Mouse (Mus musculus) lung, postnatal 0 days (tissue): ENCODE measurements around the gene Hist1h4a. TPM values are rescaled to one million over a fixed set of nuclear protein-coding genes. Genes with fewer than 3 reads are reported as not detected.
A peak's percentile ranks its signal among the peaks of the same experiment; 100 is the strongest.

Experiments
- ATAC-seq: fragments of 200-750 bp; cut with Nextera tagmentation; 2 replicates; pipeline ENCODE4 v1.8.0; 2017; ENCODE audit warnings: moderate library complexity
- DNase-seq: peaks from one replicate; pipeline ENCODE4 v3.0.0-alpha.2; 2016; ENCODE audit warnings: low spot score
- H3K27ac ChIP-seq: fragments of 300-500 bp; sonication (generic); 2 replicates; pipeline ENCODE4 v1.5.1; 2014; ENCODE audit warnings: antibody characterized with exemption, mild to moderate bottlenecking, low read length, mixed read lengths
- H3K27me3 ChIP-seq: fragments of 300-500 bp; sonication (generic); replicated peaks from 2 replicates; pipeline ENCODE4 v1.6.1; 2014; ENCODE audit warnings: low read length, mixed read lengths; ENCODE audit not compliant: insufficient read depth
- H3K36me3 ChIP-seq: fragments of 300-500 bp; sonication (generic); 2 replicates; pipeline ENCODE4 v1.6.1; 2014; ENCODE audit warnings: low read length, mixed read lengths; ENCODE audit not compliant: insufficient read depth
- H3K4me1 ChIP-seq: fragments of 300-500 bp; sonication (generic); 2 replicates; pipeline ENCODE4 v1.6.1; 2014; ENCODE audit warnings: antibody characterized with exemption, low read depth, low read length, mixed read lengths; ENCODE audit not compliant: insufficient read depth
- H3K4me2 ChIP-seq: fragments of 300-500 bp; sonication (generic); replicated peaks from 2 replicates; pipeline ENCODE4 v1.6.1; 2014; ENCODE audit warnings: low read depth, mild to moderate bottlenecking, low read length, moderate library complexity, mixed read lengths
- H3K4me3 ChIP-seq: fragments of 300-500 bp; sonication (generic); 2 replicates; pipeline ENCODE4 v1.5.1; 2014; ENCODE audit warnings: low read depth, low read length
- H3K9ac ChIP-seq: fragments of 300-500 bp; sonication (generic); replicated peaks from 2 replicates; pipeline ENCODE4 v1.6.1; 2014; ENCODE audit warnings: low read depth, mild to moderate bottlenecking
- H3K9me3 ChIP-seq: fragments of 300-500 bp; sonication (generic); 2 replicates; pipeline ENCODE4 v1.6.1; 2016; ENCODE audit warnings: low read length, mixed read lengths
- CTCF ChIP-seq: IDR thresholded peaks from 2 replicates; pipeline ENCODE4 v1.5.1; 2016; ENCODE audit warnings: antibody characterized with exemption, mild to moderate bottlenecking
- EP300 ChIP-seq: IDR thresholded peaks from 2 replicates; pipeline ENCODE4 v1.6.1; 2016; ENCODE audit warnings: antibody characterized with exemption, mild to moderate bottlenecking, control low read depth
- WGBS: fragments of 180-500 bp; shearing (Covaris S2); extraction: QIAGEN DNeasy Blood & Tissue Kit; methylation state at CpG from one replicate; pipeline ENCODE4 v1.1.7; 2014; 5-methylcytosine and 5-hydroxymethylcytosine counted together
- polyA plus RNA-seq: library from polyadenylated mRNA; unstranded; fragments of >200 nt; fragmentation: Nextera tagmentation; extraction: Ambion mirVana; gene quantifications from 2 replicates; pipeline ENCODE4 v1.2.1, GENCODE M21; 2015

Hist1h4a gene
- polyA plus RNA-seq, 1 experiment from 2014 or later, result 0.26 TPM

- Histone ChIP-seq H3K9me3 (no peaks in the 10 kb centered on the region), H3K4me1 (peaks cover 12% of the 10 kb centered on the region), H3K36me3 (no peaks in the 10 kb centered on the region), H3K4me3 (no peak overlapping the region), H3K27ac (no peak overlapping the region), H3K4me2 (no peak overlapping the region; the same call in 1 of the 2 replicates), H3K27me3 (no peaks in the 10 kb centered on the region), H3K9ac (no peak overlapping the region)
- DNase-seq, result no peak
- WGBS, result 50% methylated on average over 1 of the region's 1 CpGs
- no peak for TF ChIP-seq EP300
- ATAC-seq, result no peak
Observed at GRCm38 (mm10) chr13:23759916-23760239, 1.2 kb downstream of the Hist1h4a start.

GRCm38 (mm10) chr13:23759251-23759771 is 1.7 kb downstream of the Hist1h4a start:
- TF ChIP-seq CTCF, result no peak
- no peak for TF ChIP-seq EP300
- H3K4me2 ChIP-seq, result no peak overlapping the region
- no peaks in the 10 kb centered on the region for H3K36me3 ChIP-seq
- H3K9ac ChIP-seq, result no peak overlapping the region
- ATAC-seq (no peak), DNase-seq (no peak)
- peaks cover 10% of the 10 kb centered on the region for H3K4me1 ChIP-seq
- no peak overlapping the region for H3K27ac ChIP-seq
- H3K9me3 ChIP-seq, result no peaks in the 10 kb centered on the region
- no peak overlapping the region for H3K4me3 ChIP-seq
- WGBS, result 85% methylated on average over 3 of the region's 3 CpGs
- H3K27me3 ChIP-seq, result no peaks in the 10 kb centered on the region

- peak; percentile 4 for DNase-seq
- TF ChIP-seq EP300 (no peak), CTCF (no peak)
- Histone ChIP-seq H3K4me3 (no peak overlapping the region), H3K4me2 (no peak overlapping the region), H3K4me1 (peaks cover 4% of the 10 kb centered on the region; the same call in 1 of the 2 replicates), H3K9me3 (no peaks in the 10 kb centered on the region), H3K27ac (peak overlapping the region; percentile 85; the same call in 1 of the 2 replicates), H3K27me3 (no peaks in the 10 kb centered on the region), H3K9ac (no peak overlapping the region), H3K36me3 (no peaks in the 10 kb centered on the region)
- ATAC-seq, result no peak
- WGBS, result 46% methylated on average over 3 of the region's 3 CpGs
Observed at GRCm38 (mm10) chr13:23757921-23758320, 3.1 kb downstream of the Hist1h4a start.

GRCm38 (mm10) chr13:23757211-23757773 is 3.7 kb downstream of the Hist1h4a start:
- ATAC-seq, result peak; percentile 29
- peaks cover 4% of the 10 kb centered on the region; the same call in 1 of the 2 replicates for H3K4me1 ChIP-seq
- WGBS, result under 1% methylated on average over 15 of the region's 23 CpGs
- TF ChIP-seq CTCF (no peak), EP300 (peak; percentile 62)
- H3K4me3 ChIP-seq, result peak overlapping the region; percentile 31
- no peaks in the 10 kb centered on the region for H3K36me3 ChIP-seq
- peak overlapping the region; percentile 12; the same call in 1 of the 2 replicates for H3K9ac ChIP-seq
- H3K4me2 ChIP-seq, result peak overlapping the region; percentile 56
- no peaks in the 10 kb centered on the region for H3K9me3 ChIP-seq
- no peaks in the 10 kb centered on the region for H3K27me3 ChIP-seq
- peak overlapping the region; percentile 85 for H3K27ac ChIP-seq
- DNase-seq, result peak; percentile 76

GRCm38 (mm10) chr13:23756790-23757189 is 4.2 kb downstream of the Hist1h4a start, which contains the start of gene Hist1h4b:
Gene Hist1h4b (plus strand): TSS chr13:23757013.
- TF ChIP-seq CTCF (no peak), EP300 (peak; percentile 80)
- DNase-seq, result peak; percentile 97
- Histone ChIP-seq H3K9me3 (no peaks in the 10 kb centered on the region), H3K4me2 (peak within 1 kb of the TSS; percentile 56), H3K36me3 (no peaks in the 10 kb centered on the region), H3K27me3 (no peaks in the 10 kb centered on the region), H3K4me1 (peaks cover 4% of the 10 kb centered on the region; the same call in 1 of the 2 replicates), H3K4me3 (peak within 1 kb of the TSS; percentile 31), H3K9ac (peak within 1 kb of the TSS; percentile 12; the same call in 1 of the 2 replicates), H3K27ac (peak within 1 kb of the TSS; percentile 85)
- peak; percentile 71 for ATAC-seq
- under 1% methylated on average over 13 of the region's 22 CpGs for WGBS

- DNase-seq (no peak), ATAC-seq (no peak)
- Histone ChIP-seq H3K36me3 (no peaks in the 10 kb centered on the region), H3K4me3 (no peak overlapping the region), H3K4me2 (no peak overlapping the region), H3K9me3 (no peaks in the 10 kb centered on the region), H3K4me1 (no peaks in the 10 kb centered on the region; the same call in 1 of the 2 replicates), H3K27me3 (no peaks in the 10 kb centered on the region), H3K9ac (no peak overlapping the region), H3K27ac (no peak overlapping the region)
- TF ChIP-seq CTCF (no peak), EP300 (no peak)
Observed at GRCm38 (mm10) chr13:23755000-23755399, 6.0 kb downstream of the Hist1h4a start.
